Mouse (Mus musculus) ES-Bruce4 (cell line): ENCODE results near the gene Arntl2.

Experiments used
- CTCF ChIP-seq: IDR thresholded peaks from one replicate; pipeline ENCODE4 v1.8.1; 2011; ENCODE audit warnings: low read depth, low read length
- POLR2A ChIP-seq: IDR thresholded peaks from one replicate; pipeline ENCODE4 v1.8.1; 2011; ENCODE audit warnings: low read length; ENCODE audit not compliant: insufficient read depth

DNA sequence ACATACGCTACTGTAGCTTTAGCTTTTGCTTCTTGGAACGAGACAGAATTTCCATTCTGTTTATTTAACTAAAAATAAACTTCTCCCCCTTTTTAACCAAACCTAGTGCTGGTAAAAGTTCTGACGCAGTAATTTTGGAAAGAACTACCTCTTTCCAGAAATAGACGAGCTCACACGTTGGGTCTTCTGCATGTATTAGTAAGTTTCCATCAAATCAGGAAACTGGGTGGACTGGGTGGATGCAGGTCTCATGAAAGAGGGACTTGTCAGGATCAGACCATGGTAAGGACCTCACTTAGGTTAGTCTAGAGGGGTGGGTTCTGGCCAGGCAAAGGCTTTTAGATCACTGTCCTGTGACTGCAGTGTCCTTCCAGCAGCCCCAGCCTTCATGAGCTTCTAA, 49.3 kb upstream of the Arntl2 start:
- TF ChIP-seq CTCF (no peak), POLR2A (no peak)
